Mouse (Mus musculus) cerebellum, adult 2 months (tissue): ENCODE results near the gene Ogdhl.

Source experiments
- CTCF ChIP-seq: fragments of 200-500 bp; IDR thresholded peaks from 2 replicates; pipeline ENCODE4 v1.5.1; 2011; ENCODE audit warnings: low read depth, mild to moderate bottlenecking, control low read depth, low read length, moderate library complexity, borderline replicate concordance; ENCODE audit not compliant: insufficient read depth
- POLR2A ChIP-seq: fragments of 200-500 bp; IDR thresholded peaks from 2 replicates; pipeline ENCODE4 v1.6.1; 2011; ENCODE audit warnings: low read length, control low read depth, borderline replicate concordance; ENCODE audit not compliant: insufficient read depth

DNA sequence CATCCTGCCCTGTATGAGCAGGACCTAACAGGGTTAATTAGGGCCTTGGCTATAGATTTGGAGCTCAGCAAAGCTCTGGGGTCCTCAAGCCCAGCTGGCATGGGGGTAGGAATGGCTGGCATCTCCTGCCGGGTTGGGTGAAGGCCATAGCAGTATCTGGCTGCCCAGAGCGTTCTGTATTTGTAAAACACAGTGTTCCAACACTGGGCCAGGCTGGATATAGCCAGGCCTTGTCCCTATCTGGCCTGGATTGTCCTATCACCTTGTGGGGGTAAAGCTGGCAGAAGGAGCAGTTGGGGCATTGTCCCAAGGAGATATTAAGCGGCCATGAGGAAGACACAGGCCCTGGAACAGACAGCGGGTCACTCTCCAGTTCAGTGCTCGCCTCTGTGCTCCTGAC, 1.4 kb downstream of the Ogdhl start:
- no peak for TF ChIP-seq CTCF
- TF ChIP-seq POLR2A = no peak
